Mouse (Mus musculus) lung, postnatal 36 days (tissue): ENCODE measurements around the gene Mapre1.
"Not testable (repeated sequence)": the region's sequence is repeated elsewhere in the genome, so short reads cannot be mapped to it uniquely, and the experiment has no call there.

Source experiments
- DNase-seq: peaks from one replicate; pipeline ENCODE4 v3.0.0; 2022; ENCODE audit warnings: mixed read lengths

Gene Mapre1

DNA sequence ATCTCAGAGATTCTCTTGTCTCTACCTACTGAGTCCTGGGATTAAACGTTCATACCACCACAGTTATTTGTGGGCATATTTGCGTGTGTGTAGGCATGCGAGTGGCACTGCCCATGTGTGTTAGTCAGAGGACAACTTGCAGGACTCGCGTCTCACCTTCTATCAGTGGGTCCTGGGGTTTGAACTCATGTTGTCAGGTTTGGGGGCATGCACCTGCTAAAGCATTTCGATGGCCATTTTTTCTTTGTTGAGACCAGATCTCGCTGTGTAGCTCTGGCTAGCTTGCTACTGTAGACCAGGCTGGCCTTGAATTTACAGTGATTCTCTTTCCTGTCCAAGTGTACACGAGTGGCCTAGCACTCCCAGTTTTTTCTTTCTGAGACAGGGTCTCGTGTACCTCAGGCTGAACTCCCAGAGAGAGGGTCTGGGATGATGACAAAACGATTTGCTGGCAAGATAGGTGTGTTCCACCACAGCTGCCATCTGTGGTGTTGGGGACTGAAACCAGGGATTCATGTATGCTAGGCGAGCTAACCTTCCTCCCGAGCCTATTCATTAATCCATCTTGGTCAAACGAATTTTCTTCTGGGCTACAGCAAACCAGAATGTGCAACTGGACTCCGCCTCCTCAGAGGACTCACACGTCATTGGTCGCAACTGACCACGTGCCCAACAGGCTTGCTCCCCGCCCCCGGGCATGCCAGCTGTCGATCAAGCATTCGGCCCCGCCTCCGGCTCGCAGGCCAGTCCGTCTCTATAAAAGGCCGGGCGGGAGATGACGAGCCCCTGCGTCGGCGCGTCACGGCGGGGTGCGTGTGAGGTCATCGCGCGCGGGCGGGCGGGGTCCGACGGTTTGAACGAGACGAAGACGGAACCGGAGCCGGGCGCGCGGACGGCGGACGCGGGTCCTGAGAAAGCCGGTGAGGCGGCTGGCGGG is at the start of gene Mapre1:
Gene Mapre1, plus strand, starts transcription at position 775 of the 937 bp plus-strand sequence.
- DNase-seq = peak; percentile 100

DNA sequence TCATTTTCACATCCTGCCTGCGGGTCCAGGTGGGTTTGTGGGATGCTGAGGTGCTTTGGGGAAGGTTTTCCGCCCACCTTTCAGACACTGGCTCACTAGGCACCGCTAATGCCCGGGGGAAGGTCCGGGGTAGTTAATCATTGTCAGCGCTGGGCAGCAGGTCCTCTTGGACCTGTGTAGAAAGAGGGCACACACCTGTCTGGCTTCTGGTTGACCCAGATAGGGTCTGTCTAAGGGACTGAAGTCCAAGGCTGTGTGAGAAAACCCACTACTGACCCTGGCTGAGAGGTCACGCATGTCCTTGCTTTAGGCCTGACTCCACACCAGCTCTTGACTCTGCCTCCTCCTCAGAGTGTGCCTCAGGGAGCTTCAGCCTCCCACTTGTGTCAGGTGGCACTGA is 47.7 kb upstream of the Mapre1 start:
- not testable (repeated sequence) for DNase-seq

DNA sequence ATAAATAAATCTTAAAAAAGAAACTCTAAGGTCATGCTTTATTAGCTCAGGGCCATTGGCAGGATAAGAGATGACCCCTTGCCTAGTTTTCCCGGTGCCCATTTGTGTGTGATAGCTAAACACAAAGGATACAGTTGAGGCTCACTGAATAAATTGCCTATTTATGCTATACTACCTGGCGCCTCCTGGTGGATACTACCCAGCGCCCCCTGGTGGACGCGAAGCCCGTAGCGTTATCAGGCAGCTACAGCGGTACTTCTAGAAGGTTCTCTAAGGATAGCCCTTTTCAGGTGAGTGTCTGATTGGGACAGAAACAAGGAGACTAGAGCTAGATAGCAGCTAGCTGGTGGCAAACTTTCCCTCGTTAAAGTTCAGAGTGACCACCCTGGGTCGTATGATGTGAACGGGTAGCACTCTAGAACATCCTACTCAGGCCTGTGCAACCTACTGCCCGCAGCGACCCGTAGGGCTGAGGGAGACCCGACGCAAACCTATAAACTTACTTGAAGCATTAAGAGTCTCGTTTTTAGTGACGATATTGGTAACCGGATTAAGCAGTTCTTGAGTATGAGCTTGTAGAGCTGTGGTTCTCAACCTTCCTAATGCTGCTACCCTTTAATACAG is 46.5 kb upstream of the Mapre1 start:
- DNase-seq = peak; percentile 75

DNA sequence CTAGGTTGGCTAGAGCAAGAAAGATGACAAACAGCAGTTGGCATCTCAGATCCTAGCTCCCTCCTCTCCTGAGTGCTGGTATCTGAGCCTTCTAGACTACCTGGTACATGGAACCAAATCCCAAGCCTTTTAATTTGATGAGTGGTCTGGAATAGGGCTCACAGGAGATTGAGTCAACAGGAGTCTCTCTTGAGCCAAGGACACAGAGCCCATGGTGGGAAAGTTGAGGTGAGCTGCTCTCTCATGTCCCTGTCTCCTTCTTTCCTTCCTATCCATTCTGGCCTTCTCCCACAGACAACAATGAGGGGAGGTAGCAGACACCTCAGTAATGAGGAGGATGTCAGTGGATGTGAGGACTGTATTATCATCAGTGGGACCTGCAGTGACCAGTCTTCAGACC is 44.7 kb upstream of the Mapre1 start, which contains the start of gene Dnmt3c:
Gene Dnmt3c, plus strand, starts transcription at position 301 of the 400 bp plus-strand sequence.
- no peak for DNase-seq

DNA sequence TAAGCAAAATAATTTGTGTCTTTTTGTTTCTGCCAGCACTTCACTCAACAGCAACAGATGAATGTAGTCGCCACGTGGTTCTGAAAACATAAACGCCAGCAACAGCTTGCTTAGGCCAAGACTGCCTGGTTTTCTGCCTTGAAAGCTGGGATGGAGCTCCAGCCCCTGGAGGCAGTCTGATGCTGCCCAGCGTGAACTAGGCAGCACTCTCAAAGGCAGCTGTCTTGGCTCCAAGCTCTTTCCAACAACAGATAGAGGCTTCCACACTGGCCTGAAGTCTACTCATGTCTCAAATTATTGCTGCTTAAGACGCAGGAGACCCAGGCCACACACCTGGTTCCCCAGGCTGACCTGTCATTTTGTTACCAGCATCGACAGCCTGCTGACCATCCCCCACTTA is 37.7 kb upstream of the Mapre1 start:
- no peak for DNase-seq

DNA sequence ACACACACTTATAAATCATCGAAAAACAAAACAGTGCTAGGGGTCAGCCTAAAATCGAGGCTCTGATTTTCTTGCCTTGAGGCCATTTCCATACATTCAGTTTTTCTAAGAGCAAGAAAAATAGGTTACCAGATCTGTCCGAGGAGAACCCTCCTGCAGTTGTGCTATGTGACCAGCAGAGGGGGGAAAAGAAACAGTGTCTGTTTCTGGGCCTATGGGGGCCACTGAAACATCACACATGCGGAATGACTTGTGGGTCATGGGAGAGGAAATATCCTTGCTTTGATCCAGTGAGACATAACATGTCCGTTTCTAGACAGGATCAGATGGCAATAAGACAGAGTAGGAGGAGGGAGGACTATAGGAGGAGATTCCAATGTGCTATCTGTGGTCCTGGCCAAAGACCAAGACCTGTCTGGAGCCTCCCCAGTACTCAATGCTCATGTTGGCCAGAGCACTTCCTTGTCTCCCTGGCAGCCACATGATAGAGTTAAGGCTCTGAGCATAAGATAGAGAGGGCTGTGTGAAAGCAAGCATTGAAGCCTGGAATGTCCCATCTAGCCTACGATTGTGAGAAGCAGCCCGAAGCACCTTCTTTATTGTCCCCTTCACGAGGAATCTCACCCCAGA is 30.3 kb upstream of the Mapre1 start:
- DNase-seq = peak; percentile 46

DNA sequence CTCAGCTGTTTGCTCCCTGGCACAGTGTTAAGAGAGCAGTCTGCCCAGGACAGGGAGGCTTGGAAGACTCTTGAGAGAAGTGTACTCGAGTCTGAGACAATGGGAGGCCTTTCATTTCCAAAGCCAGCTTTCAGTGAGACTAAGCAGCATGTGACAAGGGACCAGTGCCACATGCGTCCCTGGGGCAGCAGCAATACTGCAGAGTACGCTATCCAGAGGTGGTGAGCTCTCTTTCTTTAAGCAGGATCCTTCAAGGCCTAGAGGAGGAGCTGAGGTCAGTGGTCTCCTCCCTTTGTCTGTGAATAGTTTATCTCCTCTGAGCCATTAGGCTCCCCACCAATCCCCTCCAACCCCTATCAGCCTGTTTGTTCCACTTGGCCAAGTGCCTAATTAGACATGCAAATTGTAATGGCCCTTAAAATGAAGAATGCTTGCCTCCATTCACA is 28.4 kb upstream of the Mapre1 start:
- peak; percentile 69 for DNase-seq

DNA sequence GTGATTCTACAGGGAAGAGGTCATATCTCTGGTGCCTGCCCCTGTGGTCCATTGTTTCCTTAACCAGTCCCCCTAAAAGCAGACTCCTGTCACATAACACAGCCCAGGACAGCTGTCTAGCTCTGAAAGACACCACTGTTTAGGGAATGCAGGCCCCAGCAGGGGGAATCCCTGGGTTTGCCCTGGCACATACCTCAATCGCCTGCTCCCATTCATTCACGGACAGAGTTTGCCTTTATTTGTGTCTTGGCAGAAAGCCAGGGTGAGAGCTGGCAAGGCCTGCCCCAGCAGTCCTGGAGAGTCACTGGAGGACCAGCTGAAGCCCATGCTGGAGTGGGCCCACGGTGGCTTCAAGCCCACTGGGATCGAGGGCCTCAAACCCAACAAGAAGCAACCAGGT is 27.8 kb upstream of the Mapre1 start:
- peak; percentile 61 for DNase-seq

DNA sequence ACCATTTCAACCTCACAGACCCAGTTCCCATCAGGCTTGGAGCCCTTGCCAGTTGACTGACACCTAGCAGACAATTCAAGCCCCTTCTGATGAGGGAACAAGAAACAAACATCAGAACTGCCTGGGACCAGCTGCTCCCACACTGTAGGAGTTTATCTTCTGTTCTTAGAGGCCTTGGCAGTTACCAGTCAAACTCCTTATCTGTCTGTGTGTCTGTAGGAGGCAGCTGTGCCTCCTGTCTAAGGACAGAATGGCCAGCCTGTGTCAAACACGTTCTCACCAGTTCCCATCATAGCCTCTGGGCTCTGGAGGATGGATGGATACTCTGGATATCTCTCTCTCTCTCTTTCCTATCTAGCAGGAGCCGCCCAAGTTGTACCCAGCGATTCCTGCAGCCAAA is 23.2 kb upstream of the Mapre1 start:
- DNase-seq = not testable (repeated sequence)

DNA sequence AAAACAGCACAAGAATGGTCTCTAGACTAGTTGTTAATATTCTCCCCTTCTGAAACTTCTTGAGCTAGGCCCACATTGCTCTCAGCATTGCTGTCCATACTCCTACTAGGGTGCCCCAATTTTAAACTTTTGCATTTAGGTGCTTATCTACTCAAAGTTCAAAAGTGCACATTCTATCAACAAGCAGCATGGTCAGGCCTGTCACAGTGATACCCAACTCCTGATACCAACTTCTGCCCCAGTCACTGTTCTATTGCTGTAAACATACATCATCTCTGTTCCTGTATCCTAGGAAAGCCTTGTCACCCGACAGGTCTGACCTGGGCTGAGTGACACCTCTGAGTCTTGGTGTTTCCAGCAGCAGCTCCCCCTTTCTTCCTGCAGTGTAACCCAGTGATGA is 18.0 kb upstream of the Mapre1 start:
- DNase-seq = no peak

DNA sequence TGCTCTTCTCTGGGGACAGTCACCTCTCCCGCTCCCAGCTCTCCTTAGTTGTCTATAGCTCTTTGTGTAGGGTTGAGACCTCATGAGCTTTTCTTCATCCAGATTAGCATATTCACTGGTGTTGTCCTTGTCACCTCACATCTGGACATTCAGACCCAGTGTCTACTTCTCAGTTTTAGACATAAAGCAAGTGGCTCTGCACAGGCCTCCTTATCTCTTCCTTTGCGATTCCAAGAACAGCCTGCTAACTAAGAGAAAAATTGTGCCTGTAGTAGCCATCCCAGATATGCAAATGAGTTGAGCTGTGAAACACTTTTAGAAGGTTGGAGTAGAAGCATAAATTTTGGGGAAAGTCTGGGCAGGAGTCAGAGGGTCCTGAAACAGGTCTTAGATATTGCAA is 16.6 kb upstream of the Mapre1 start:
- no peak for DNase-seq

DNA sequence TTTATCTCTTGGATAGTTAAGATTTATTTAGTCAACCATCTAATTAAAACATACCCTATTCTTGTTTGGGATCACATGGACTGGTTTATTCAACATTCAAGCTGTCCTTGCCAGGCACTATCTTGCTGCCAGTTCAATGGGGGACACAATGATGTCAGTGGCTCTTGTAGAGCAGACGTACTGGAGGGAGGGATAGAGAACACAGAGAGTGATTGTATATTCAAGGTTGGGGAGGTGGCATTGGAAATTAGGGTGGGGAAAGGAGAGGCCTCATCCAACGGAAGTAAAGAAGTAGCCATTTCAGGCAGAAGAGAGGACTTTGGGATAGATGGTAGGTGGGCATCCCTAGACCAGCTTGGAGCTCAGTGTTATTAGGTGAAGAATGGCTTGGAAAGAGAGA is 16.2 kb upstream of the Mapre1 start:
- DNase-seq = no peak

DNA sequence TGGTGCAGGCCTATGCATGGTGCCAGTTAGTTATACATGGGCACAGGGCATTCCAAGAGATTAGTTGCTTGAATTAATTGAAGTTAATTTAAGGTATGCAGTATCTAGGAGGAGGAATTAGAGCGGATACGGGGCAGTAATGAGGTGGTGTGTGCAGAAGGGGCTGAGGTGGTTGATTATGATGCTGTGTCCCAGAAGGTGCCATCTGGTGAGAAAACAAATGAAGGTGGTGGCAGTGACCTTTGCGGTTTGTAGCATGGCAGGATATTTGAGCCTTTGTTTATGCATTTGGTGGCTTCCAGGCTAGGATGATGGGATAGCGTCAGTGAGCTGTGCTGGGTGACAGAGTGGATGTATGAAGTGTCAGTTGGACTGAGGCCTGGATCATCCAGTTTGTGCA is 15.8 kb upstream of the Mapre1 start:
- DNase-seq = no peak

DNA sequence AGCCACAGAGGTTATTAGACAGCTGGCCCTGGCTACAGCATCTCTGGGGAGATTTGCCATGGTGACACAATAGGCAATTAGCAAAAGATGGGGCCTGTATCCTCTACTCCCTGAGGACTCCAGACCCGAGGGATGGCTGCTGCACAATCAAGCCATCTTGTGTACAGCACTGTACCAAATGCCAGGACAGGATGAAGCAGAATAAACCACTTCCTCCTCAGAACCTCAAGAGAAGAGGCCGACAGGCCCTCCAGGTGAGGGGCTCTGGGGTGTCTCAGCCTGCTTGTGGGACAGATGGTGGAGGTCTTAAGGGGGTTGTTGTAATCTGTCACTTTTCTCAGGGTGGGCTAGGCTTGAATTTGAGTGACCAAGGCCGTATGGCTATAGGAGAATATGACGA is 7.0 kb upstream of the Mapre1 start:
- DNase-seq = no peak

DNA sequence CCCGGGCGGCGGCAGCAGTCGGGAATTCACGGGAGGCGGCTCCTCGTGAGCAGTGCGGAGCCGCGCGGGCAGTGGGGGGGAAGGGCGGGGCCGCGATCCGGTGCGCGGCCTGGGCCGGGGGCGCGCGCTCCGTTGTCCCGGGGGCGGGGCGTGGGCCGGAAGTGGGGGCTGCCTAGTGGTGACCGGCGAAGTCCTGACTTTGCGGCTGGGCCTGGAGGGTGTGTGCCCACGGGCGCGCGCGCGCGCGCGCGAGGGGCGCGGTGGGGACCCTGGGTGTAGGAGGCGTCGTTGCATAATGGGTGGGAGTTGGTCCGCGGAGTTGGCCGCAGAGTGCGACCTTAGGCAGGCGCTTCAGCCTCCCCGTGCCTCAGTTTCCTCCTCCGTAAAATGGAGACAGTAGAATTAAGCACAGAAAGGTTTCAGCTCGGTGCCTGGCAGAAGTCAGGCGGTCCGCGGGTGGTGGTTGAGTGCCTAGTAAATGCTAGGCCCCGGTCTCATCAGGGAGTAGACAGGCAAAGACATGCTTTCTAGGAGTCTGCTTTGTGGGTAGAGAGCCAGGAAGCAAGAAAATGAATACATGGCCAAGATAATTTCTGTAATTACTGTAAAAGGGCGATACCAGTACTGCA is 477 bp downstream of the Mapre1 start:
- DNase-seq = peak; percentile 81

DNA sequence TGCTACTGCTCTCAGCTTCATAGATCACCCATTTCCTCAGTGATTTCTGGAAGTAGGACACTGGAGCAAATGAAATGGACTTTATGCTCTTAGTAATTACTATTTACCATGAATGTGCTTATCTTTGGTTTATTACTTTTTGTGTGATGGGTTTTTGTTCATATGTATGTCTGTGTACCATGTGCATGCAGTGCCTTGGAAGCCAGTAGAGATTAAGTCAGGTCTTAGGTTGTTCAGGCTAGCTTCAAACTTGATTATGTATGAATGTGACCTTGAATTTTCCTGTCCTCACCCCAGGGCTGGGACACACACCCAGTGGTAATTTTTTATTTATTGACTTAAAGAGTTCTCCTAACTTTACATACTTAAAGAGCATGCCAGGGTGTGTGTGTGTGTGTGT is 6.9 kb downstream of the Mapre1 start:
- DNase-seq = no peak

DNA sequence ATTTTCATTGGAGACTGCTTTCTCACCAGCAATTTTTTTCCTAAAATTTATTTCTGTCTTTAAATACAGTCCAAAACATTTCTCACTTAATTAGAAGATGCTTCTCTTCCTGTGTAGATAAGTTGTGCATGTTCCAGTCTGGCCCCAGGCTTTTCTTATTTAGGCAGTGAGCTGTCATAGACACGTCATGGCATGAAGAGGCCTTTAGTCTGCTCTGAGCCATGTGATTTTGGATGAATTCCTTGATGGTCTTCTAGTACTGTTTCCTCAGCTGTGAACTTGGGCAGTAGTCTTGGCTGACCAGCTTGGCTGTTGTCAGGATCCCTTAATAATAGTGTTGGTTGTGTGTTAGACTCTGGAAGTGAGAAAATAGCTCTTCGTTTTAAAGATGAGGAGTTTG is 9.3 kb downstream of the Mapre1 start:
- peak; percentile 7 for DNase-seq

DNA sequence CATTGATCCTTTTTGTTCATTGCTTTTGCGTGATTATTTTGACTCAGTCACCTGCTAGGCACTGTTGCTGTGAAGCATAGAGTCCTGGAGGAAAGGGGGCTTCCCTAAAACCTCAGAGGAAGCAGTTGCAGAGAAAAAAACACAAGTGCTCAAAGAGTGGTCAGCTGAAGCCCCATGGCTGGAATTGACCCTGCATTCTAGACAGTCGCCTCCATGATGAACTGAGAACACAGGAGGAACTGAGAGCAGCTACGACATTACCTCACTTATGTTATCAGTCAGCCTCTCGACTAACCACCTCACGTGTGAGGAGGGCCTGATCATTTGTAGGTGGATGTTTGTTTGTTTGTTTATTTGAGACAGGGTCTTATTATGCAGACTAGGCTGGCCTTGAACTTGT is 21.0 kb downstream of the Mapre1 start:
- DNase-seq = no peak

DNA sequence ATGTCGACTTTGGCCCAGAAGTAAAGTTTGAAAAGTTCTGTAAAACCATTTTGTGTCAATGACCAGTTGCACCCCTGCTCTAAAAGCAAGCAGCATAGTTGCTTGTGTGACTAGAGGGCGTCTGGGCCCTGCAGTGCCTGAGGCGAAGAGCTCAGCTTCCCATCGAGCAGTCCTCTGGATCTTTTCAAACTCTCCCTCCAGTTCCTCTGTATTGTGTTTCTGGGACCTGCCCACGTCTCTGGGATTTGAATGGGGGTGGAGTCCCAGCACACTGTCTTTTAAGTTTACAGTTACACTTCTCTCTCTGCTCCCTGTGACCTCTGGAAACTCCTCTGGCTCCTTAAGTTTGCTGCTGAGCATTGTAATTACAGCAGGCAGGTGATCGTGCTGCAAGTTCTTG is 26.4 kb downstream of the Mapre1 start:
- no peak for DNase-seq

DNA sequence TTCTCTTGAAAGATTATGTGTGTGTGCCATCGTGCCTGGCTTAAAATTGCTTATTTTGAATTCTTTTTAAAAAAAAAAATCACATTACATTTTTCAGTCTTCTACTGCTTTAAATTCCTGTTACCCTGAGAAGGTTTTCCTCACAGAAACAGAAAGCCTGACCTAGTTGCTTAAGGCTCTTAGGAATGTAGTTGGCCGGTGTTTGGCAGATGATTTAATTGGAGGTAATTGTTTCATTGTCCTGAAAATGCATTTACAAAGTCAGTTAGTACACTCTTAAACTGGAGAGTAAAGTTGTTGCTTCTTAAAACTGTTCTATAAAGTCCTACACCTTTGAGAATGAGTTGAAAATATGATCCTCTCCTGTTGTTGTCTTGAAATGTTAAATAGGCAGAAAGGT is 27.8 kb downstream of the Mapre1 start:
- no peak for DNase-seq

DNA sequence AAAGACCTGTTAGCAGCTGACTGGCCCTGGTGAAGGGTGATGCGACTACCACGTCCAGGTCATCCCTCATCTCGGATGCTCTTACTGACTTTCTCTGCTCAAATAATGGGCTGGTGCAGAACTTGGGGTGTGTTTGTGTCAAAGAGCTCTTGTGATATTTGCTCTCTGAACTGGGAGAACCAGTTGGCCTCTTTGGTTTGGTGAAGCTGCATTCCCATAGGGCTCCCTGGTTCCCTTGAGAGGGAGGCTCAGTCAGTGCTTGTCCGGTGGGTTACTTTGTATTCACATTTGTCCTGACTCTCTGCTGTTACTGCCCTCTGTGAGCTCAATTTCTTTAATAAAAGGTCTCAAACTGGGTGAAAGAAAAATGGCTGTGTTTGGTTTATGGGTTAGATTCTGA is 31.9 kb downstream of the Mapre1 start:
- DNase-seq = peak; percentile 49

DNA sequence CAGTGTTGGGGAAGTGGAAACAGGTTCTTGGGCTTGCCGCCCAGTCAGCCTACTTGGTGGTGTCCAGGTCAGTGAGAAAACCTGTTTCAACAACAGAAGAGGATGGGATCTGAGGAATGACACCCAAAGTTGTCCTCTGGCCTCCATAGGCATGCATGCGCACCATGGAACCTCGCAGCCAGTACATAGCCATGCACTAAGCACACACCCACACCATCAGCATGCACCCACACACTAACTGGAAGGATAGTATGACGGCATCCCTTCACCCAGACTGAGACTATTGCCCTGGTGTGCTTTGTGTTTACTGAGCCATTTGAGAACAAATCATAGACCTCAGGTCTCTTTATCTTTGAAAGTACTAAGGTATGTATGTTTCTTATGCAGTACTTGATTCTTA is 34.4 kb downstream of the Mapre1 start:
- DNase-seq = no peak
